Mouse (Mus musculus) cerebellum, adult 11 months (tissue): Measurements from ENCODE around the gene Efna5.

Source experiments
- DNase-seq: peaks from one replicate; pipeline ENCODE4 v3.0.0; 2022

Gene Efna5

GRCm38 (mm10) chr17:62881176-62881790 is at the start of gene Efna5:
TSS of gene Efna5 (minus strand) at chr17:62881317.
- DNase-seq: peak; percentile 2

GRCm38 (mm10) chr17:62915304-62915703 is 34.2 kb upstream of the Efna5 start:
- DNase-seq: no peak

- DNase-seq: no peak
These were observed 24.8 kb upstream of the Efna5 start for GRCm38 (mm10) chr17:62905692-62906445.

GRCm38 (mm10) chr17:62899066-62899465 is 17.9 kb upstream of the Efna5 start:
- no peak for DNase-seq

DNA sequence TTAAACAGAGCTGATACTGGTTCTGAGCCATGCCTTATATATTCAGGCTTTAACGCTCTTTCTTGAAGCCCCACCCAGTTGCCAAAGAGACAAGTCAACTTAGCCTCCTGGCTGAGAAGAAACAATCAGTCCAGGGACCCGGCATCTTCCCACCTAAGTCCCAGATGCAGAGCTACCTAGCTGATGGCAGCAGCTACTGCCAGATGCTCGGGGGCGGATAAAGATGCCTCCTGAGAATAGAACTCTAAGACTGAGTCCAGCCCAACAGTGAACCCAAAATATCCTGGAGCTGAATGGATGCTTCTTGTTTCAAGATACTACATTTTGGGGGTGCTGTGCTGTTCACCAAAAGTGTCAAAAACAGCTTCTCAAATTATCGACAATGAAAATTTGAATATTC is 8.9 kb upstream of the Efna5 start:
- DNase-seq: no peak

DNA sequence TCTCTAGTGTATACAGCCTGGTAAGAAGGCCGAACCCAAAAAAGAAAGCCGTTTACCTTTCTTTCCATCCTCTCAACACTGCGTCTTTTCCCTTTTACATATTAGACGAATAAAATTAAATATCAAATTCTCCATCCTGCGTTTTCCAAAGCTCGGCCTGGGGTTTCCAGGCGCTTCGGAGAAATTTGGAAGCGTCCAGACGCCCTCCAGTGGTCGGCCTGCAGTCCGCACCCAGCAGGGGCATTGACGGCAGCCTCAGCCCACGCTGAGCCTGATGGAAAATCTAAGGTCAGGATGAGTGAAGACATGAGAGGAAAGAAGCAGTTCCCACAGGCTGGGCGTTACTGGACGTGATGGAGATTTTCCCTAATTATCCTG is 3.0 kb upstream of the Efna5 start:
- DNase-seq: peak; percentile 36

DNA sequence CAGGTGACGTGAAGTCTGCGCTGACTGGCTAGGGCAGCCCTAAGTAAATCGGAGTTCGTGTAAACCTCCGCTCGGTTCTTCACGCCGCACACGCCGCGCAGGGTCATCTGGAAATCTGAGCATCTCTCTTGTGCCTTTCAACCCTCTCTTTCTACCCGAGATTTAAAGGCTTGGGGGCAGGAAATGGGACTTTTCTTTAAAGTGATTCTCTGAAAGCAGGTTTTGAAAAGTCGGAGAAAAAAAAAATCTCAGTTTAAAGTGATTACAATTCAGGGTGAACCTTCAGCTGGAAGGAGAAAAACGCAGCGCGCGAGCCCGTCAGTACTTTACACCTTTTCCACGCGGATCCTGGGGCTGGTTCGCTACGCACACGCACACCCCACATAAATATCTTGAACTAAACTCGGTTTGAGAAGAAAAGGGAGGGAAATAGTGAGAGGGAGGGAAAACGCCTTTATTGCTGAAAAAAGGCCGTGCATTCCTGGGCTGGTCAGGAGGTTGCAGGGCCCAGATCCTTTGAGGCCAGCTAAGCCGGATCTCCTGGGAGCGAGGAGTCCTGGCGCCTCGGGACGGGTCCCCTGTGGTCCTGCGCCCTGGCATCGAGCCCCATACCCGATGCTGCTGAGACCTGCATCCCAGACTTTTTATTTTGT is 2.5 kb upstream of the Efna5 start:
- DNase-seq: peak; percentile 9

- peak; percentile 31 for DNase-seq
These were observed 1.8 kb upstream of the Efna5 start for GRCm38 (mm10) chr17:62882726-62883475.

GRCm38 (mm10) chr17:62881791-62882725 is 941 bp upstream of the Efna5 start:
- peak; percentile 13 for DNase-seq

DNA sequence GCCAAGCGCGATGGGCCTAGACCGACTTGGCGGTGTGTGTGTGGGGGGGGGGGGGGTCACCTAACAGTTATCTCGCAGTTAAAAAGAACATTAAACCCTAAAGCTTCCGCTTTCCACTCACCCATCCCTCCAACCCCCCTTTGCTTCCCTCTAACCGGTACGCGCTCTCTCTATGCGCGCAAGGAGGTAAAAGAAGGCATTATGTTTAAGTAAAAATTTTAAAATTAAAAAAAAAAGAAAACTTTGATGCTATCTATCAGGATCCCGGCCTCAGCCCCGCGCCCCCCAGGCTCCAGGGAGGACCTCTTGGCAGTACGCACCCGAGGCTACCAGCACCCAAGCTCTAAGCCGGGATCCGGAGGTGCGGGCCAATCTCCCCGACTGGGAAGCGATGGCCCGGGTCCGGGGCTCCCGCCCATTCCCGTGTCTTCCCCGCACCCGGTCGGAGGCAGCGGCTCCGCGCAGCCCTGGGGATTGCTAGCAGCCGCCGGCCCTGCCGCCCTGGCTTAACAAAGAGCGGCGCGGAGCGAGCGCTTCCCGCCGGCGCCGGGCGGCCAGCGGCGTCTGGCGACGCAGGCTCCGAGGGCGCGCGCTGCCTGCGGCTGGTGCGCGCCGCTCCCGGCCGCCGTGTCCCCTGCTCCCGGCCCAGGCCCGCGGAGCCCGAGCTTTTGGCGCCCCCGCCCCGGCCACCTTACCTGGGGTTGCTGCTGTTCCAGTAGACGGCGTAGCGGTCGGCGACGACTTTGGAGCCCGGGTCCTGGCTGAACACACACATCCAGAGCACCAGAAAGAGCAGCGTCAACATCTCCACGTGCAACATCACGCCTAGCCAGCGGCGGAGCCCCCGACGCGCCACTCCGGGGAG is 574 bp downstream of the Efna5 start:
- DNase-seq: peak; percentile 5

DNA sequence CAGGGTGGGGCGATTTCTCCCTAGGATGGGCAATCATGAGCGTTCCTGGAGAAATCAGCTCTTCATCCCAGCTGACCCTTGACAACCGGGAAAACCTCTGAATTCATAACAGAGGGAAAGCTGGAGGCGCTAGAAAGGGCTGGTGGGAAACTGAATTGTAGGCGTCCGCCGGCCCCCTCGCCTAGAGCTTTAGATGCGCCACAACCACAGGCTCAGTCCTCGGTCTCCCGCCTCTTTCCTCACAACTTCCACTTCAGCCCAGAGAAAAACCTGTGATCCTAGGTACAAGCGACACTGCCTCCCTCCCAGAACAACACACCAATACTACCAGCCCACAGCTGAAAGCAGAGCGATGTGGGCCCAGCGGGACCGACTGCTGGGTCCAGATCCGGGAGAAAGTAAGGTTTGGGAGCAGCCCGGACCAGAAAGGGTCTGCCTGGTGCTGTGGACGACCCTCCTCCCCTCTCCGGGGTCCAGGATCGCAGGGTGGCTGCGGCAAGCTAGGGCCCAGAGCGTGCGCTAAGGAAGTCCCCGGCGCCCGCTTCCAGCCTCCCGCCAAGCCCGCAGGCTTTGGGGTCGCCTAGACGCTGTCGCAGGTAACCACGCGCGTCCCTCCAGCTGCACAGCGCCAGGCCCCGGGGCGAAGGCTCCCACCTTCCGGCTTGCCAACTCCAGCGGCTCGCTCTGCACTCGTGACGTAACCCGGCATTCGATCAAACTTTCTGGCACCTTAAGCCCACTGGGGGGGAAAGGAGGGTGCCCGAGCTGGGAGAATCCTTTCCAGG is 1.4 kb downstream of the Efna5 start:
- DNase-seq: peak; percentile 1

DNA sequence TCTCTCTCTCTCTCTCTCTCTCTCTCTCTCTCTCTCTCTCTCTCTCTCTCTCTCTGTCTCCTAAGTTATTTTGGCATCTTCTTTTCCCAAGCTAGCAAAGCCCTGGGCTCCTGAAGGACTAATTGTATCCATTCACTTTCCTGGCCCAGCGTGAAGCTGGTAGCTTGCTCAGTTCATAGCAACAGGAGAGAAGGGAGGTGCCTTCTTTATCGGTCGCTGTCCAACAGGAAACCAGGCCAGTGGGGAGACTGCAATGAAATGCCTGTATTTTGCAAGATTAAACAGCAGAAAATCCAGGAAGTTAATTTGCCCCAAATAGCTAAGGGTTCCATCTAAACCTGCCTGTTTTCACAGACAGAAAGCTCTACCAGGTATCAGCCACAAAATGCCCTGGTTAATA is 5.4 kb downstream of the Efna5 start:
- no peak for DNase-seq

GRCm38 (mm10) chr17:62871928-62872327 is 9.2 kb downstream of the Efna5 start:
- DNase-seq: no peak

DNA sequence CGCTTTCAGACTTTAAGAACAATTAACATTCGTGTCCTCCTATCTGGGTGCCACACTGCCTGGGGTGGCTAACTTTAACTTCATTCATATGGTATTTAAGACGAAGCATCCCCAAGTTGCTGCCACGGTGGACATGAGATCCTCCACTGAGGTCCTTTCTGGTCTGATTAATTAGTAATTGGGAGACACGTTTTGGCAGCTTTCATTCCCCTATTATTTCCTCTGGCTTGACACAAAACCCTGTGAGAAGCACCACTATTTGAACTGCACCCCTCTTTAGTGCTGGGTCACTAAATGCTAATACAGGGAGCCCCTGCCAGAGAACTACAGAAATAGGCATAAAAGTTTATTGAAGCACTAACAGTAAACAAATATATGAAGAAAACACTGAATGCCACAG is 9.9 kb downstream of the Efna5 start:
- no peak for DNase-seq

DNA sequence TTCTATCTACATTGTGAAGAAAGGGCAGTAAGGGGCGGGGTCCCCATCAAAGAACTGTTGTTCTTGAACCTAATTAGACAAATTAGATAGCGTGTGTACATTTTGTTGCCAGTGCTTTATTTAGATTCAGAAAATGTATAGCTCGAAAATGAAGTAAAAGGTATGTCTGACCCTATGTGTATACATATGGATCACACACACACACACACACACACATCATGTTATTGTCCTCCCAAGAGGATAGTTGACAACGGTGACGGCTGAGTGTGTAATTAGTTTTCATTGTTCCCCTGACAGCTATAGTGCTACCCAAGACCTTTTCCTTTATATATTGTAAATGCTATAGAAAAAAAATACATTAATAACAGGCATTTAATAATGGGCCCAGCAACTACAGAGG is 10.7 kb downstream of the Efna5 start:
- DNase-seq: no peak

- DNase-seq: no peak
These were observed 16.2 kb downstream of the Efna5 start for GRCm38 (mm10) chr17:62864966-62865365.

DNA sequence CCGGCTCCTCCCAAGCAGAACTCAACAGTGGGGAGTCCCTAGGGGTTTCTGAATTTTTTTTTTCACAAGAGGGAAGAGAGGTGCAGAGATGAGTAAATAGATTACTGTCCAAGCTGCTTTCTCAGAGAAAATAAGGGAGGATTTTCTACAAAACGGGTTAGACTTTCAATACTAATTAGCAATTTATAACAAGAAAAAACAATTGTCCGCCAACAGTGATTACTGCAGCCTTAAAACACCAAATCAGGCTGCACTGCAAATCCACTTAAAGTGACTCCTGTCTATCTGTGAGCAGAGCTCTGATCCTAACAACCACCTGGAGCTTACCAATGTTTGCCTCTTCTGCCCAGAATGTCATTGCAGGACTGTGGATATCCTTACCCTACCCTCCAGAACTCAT is 18.1 kb downstream of the Efna5 start:
- DNase-seq: no peak

GRCm38 (mm10) chr17:62862298-62862999 is 18.7 kb downstream of the Efna5 start:
- no peak for DNase-seq

DNA sequence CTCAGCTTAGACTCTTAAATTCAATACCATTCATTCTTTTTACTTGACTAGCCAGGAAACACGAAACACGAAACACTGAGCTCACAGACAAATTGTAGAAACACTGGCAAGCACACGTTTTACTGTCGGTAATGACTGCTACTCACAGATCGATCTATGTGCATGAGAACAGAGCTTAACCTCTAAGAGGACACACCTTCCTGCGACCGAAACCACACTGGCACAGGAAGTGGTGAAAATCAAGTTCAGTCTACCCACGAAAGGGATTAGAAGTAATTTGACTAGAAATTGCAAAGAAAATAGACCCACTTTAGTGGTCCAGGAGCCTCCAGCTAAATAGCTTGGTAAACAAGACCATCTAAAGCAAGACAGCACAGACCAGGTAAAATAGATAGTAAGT is 23.8 kb downstream of the Efna5 start:
- DNase-seq: no peak

DNA sequence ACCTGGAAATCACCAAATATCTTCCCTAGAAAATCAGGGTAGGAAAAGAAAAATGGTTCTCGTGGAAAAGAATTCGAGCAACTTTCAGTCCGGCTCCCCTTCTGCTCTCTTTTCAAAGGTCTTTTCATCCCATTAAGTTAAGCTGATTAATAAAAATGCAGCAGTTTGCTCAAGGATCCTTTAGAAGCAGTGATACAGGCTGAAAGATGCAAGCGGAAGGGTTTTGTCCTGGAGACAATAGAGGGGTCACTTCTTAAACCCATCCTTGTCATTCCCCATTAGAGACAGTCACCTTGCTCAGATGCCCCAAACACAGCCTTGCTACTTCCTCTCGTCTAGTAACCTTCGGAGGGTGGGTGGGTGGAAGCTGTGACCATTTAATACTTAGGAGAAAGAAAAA is 27.4 kb downstream of the Efna5 start:
- DNase-seq: no peak
